Mouse (Mus musculus): ENCODE data around the gene Itgae.

GRCm38 (mm10) chr11:73085391-73085790, 5.0 kb upstream of the Itgae start:
- TF ChIP-seq POLR2A (IDR thresholded peaks at IDR 0.05; ENCODE audit: low read depth, low read length) (no peak), CTCF (IDR thresholded peaks at IDR 0.05; ENCODE audit: extremely low read depth, insufficient read length, insufficient replicate concordance, low read depth, low read length) (no peak)

All from small intestine, adult 2 months (tissue).